Mouse (Mus musculus): ENCODE data around the gene Id3. TPM values are rescaled to one million over a fixed set of nuclear protein-coding genes. Genes with fewer than 3 reads are reported as not detected.

Gene Id3
- polyA plus RNA-seq, 1 experiment from 2014 or later, result 218 TPM

DNA sequence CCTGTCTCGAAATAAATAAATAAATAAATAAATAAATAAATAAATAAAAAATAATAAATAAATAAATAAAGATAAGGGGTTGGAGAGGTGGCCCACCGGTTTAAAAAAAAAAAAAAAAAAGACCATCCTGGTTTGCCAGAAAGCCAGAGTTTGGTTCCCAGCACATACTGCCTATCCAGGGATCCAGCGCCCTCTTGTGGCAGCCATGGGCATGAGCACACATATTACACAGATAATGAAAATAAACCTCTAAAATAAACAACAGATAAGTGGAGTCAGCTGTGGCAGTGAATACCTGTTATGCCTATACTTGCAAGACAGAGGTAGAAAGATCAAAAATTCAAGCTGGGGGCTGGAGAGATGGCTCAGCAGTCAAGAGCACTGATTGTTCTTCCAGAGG is 6.4 kb downstream of the Id3 start:
- Histone ChIP-seq H3K4me3 (ENCODE audit: low read length) (no peak overlapping the region), H3K27ac (ENCODE audit: low read length) (no peak overlapping the region), H3K27me3 (ENCODE audit: control insufficient read depth, insufficient read depth, low read length) (no peaks in the 10 kb centered on the region), H3K9ac (ENCODE audit: low read length) (no peak overlapping the region), H3K36me3 (ENCODE audit: control insufficient read depth, insufficient read depth) (no peaks in the 10 kb centered on the region), H3K9me3 (replicated peaks; ENCODE audit: control insufficient read depth, low read length) (no peaks in the 10 kb centered on the region), H3K4me2 (ENCODE audit: low read depth, low read length) (no peak overlapping the region), H3K4me1 (ENCODE audit: control insufficient read depth, insufficient read depth, low read length) (peaks cover 13% of the 10 kb centered on the region)
- no peak for ATAC-seq (replicated peaks; ENCODE audit: extremely low read depth, insufficient read depth, low FRiP score)
- 38% methylated on average over 3 of the region's 3 CpGs for WGBS

- WGBS, result 64% methylated on average over 4 of the region's 4 CpGs
- no peak for ATAC-seq (replicated peaks; ENCODE audit: extremely low read depth, insufficient read depth, low FRiP score)
Measured at GRCm38 (mm10) chr4:136150596-136150995, 7.3 kb downstream of the Id3 start.

DNA sequence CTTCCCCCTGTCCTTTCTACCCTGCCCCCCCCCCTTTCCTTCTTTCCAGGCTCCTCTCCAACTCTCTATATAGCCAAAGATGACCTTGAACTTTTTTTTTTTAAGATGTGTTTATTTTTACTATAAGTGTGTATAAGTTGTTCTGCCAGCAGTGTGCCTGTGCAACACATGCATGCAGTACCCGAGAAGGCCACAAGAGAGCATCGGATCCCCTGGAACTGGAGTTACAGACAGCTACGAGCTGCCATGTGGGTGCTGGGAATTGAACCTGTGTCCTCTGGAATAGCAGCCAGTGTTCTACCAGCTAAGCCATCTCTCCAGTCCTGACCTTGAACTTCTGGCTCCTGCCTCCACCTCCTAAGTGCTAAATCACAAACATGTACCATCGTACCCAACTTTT is 9.5 kb downstream of the Id3 start:
- no peaks in the 10 kb centered on the region for H3K36me3 ChIP-seq (ENCODE audit: control insufficient read depth, insufficient read depth)
- ATAC-seq (replicated peaks; ENCODE audit: extremely low read depth, insufficient read depth, low FRiP score), result no peak
- peaks cover 7% of the 10 kb centered on the region; the same call in 1 of the 2 replicates for H3K4me1 ChIP-seq (ENCODE audit: control insufficient read depth, insufficient read depth, low read length)
- H3K9me3 ChIP-seq (replicated peaks; ENCODE audit: control insufficient read depth, low read length), result no peaks in the 10 kb centered on the region
- WGBS, result 85% methylated on average over 4 of the region's 4 CpGs
- H3K27me3 ChIP-seq (ENCODE audit: control insufficient read depth, insufficient read depth, low read length), result no peaks in the 10 kb centered on the region
- H3K4me2 ChIP-seq (ENCODE audit: low read depth, low read length), result no peak overlapping the region
- H3K9ac ChIP-seq (ENCODE audit: low read length), result no peak overlapping the region
- H3K4me3 ChIP-seq (ENCODE audit: low read length), result no peak overlapping the region
- no peak overlapping the region for H3K27ac ChIP-seq (ENCODE audit: low read length)

More at GRCm38 (mm10) chr4:136150596-136150995, 7.3 kb downstream of the Id3 start:
- Histone ChIP-seq H3K27ac (ENCODE audit: low read length) (no peak overlapping the region), H3K27me3 (ENCODE audit: control insufficient read depth, insufficient read depth, low read length) (no peaks in the 10 kb centered on the region), H3K4me2 (ENCODE audit: low read depth, low read length) (no peak overlapping the region), H3K36me3 (ENCODE audit: control insufficient read depth, insufficient read depth) (no peaks in the 10 kb centered on the region), H3K4me3 (ENCODE audit: low read length) (no peak overlapping the region), H3K4me1 (ENCODE audit: control insufficient read depth, insufficient read depth, low read length) (peaks cover 13% of the 10 kb centered on the region), H3K9me3 (replicated peaks; ENCODE audit: control insufficient read depth, low read length) (no peaks in the 10 kb centered on the region), H3K9ac (ENCODE audit: low read length) (no peak overlapping the region)

DNA sequence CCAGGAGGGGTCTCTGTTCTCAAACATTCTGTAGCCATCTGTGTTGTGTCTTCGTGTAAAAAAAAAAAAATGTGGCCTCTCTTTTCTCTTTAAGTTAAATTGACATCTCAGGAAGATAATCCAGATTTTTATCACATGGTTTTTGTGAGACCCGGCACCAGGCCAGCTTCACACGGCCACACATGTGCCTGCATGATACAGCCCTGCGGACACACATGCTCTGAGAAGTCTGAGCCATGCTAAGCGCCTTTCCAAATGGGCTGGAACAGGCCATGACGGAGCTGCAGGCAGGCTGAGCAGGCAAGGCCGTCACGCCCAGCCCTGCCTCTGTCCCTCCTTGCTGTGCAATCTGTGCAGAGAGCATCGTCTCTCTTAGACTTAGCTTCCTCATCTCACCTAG is 11.2 kb downstream of the Id3 start:
- no peak overlapping the region for H3K4me2 ChIP-seq (ENCODE audit: low read depth, low read length)
- no peaks in the 10 kb centered on the region for H3K27me3 ChIP-seq (ENCODE audit: control insufficient read depth, insufficient read depth, low read length)
- ATAC-seq (replicated peaks; ENCODE audit: extremely low read depth, insufficient read depth, low FRiP score), result no peak
- no peak overlapping the region for H3K4me3 ChIP-seq (ENCODE audit: low read length)
- H3K9ac ChIP-seq (ENCODE audit: low read length), result no peak overlapping the region
- H3K9me3 ChIP-seq (replicated peaks; ENCODE audit: control insufficient read depth, low read length), result no peaks in the 10 kb centered on the region
- no peak overlapping the region for H3K27ac ChIP-seq (ENCODE audit: low read length)
- H3K4me1 ChIP-seq (ENCODE audit: control insufficient read depth, insufficient read depth, low read length), result no peaks in the 10 kb centered on the region
- 57% methylated on average over 9 of the region's 9 CpGs for WGBS
- no peaks in the 10 kb centered on the region for H3K36me3 ChIP-seq (ENCODE audit: control insufficient read depth, insufficient read depth)

DNA sequence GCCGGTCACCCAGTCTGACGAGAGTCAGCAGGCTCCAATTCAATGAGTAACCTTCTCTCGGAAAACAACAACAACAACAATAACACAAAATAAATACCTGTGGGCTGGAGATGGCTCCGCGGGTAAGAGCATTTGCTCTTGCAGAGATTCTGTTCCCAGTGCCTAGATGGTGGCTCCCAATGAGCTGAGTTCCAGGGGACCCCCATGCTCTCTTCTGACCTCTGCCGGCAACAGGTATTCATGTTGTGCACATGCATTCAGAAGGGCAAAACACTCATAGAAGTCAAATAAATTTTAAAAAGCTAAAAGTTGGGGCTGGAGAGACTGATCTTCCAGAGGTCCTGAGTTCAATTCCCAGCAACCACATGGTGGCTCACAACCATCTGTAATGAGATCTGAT is 15.2 kb downstream of the Id3 start:
- no peaks in the 10 kb centered on the region for H3K36me3 ChIP-seq (ENCODE audit: control insufficient read depth, insufficient read depth)
- H3K27ac ChIP-seq (ENCODE audit: low read length), result no peak overlapping the region
- H3K4me2 ChIP-seq (ENCODE audit: low read depth, low read length), result no peak overlapping the region
- H3K27me3 ChIP-seq (ENCODE audit: control insufficient read depth, insufficient read depth, low read length), result no peaks in the 10 kb centered on the region
- peaks cover 3% of the 10 kb centered on the region; the same call in 1 of the 2 replicates for H3K4me1 ChIP-seq (ENCODE audit: control insufficient read depth, insufficient read depth, low read length)
- no peak for ATAC-seq (replicated peaks; ENCODE audit: extremely low read depth, insufficient read depth, low FRiP score)
- H3K4me3 ChIP-seq (ENCODE audit: low read length), result no peak overlapping the region
- no peaks in the 10 kb centered on the region for H3K9me3 ChIP-seq (replicated peaks; ENCODE audit: control insufficient read depth, low read length)
- no peak overlapping the region for H3K9ac ChIP-seq (ENCODE audit: low read length)
- WGBS, result 81% methylated on average over 6 of the region's 6 CpGs

GRCm38 (mm10) chr4:136159802-136160397 is 16.6 kb downstream of the Id3 start:
- H3K27ac ChIP-seq (ENCODE audit: low read length), result no peak overlapping the region
- ATAC-seq (replicated peaks; ENCODE audit: extremely low read depth, insufficient read depth, low FRiP score), result peak; percentile 6; the same call in 1 of the 2 replicates
- 15% methylated on average over 5 of the region's 5 CpGs for WGBS
- no peaks in the 10 kb centered on the region for H3K36me3 ChIP-seq (ENCODE audit: control insufficient read depth, insufficient read depth)
- no peaks in the 10 kb centered on the region for H3K27me3 ChIP-seq (ENCODE audit: control insufficient read depth, insufficient read depth, low read length)
- H3K4me1 ChIP-seq (ENCODE audit: control insufficient read depth, insufficient read depth, low read length), result peaks cover 3% of the 10 kb centered on the region; the same call in 1 of the 2 replicates
- H3K9ac ChIP-seq (ENCODE audit: low read length), result no peak overlapping the region
- no peaks in the 10 kb centered on the region for H3K9me3 ChIP-seq (replicated peaks; ENCODE audit: control insufficient read depth, low read length)
- H3K4me2 ChIP-seq (ENCODE audit: low read depth, low read length), result no peak overlapping the region
- H3K4me3 ChIP-seq (ENCODE audit: low read length), result no peak overlapping the region

DNA sequence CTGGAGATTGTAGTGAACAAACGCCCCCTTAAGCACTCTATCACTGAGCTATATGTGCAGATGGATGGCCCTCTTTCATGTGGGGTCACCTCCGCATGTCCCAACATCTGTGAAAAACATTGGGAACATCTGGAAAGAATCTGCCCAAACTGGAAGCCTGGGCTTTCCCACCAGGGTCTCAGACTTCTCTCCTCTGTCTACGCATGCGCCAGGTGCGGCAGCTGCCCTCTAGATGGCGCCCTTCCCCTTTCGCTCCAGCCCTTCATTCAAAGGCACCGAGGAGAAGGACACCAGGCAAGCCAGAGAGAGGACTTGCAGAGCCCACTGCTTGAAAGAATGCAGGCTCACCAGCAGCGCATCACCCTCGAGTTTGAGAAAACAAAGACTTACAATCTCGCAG is 20.2 kb downstream of the Id3 start:
- Histone ChIP-seq H3K4me2 (ENCODE audit: low read depth, low read length) (no peak overlapping the region), H3K27me3 (ENCODE audit: control insufficient read depth, insufficient read depth, low read length) (no peaks in the 10 kb centered on the region), H3K9ac (ENCODE audit: low read length) (no peak overlapping the region), H3K27ac (ENCODE audit: low read length) (no peak overlapping the region), H3K4me1 (ENCODE audit: control insufficient read depth, insufficient read depth, low read length) (peaks cover 3% of the 10 kb centered on the region; the same call in 1 of the 2 replicates), H3K4me3 (ENCODE audit: low read length) (no peak overlapping the region), H3K36me3 (ENCODE audit: control insufficient read depth, insufficient read depth) (no peaks in the 10 kb centered on the region), H3K9me3 (replicated peaks; ENCODE audit: control insufficient read depth, low read length) (no peaks in the 10 kb centered on the region)
- WGBS, result 2% methylated on average over 11 of the region's 11 CpGs
- ATAC-seq (replicated peaks; ENCODE audit: extremely low read depth, insufficient read depth, low FRiP score), result 0 out of 2 replicates have a peak, but pooled peaks have one; percentile 50

DNA sequence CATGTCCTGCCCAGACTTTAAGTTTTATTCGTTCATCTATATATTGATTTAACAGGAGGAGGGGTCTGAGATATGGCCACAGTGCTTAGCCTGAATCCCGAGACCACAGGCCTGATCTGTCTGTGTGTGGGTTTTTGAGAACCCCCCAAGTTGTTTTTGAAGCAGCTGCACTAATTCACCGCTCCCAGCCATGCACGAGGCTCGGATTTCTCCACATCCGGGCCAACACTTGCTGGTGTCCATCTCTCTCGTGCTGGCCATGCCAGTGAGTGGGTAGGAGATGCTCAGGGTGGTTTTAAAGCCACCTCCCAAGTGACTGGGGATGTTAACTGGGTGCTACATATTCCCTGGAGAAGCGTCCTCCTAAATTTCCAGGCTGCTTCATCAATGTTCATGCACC is 21.7 kb downstream of the Id3 start:
- Histone ChIP-seq H3K36me3 (ENCODE audit: control insufficient read depth, insufficient read depth) (no peaks in the 10 kb centered on the region), H3K9ac (ENCODE audit: low read length) (no peak overlapping the region), H3K4me1 (ENCODE audit: control insufficient read depth, insufficient read depth, low read length) (peaks cover under 1% of the 10 kb centered on the region; the same call in 1 of the 2 replicates), H3K4me3 (ENCODE audit: low read length) (no peak overlapping the region), H3K9me3 (replicated peaks; ENCODE audit: control insufficient read depth, low read length) (no peaks in the 10 kb centered on the region), H3K4me2 (ENCODE audit: low read depth, low read length) (no peak overlapping the region), H3K27me3 (ENCODE audit: control insufficient read depth, insufficient read depth, low read length) (no peaks in the 10 kb centered on the region), H3K27ac (ENCODE audit: low read length) (no peak overlapping the region)
- 79% methylated on average over 8 of the region's 8 CpGs for WGBS
- no peak for ATAC-seq (replicated peaks; ENCODE audit: extremely low read depth, insufficient read depth, low FRiP score)

DNA sequence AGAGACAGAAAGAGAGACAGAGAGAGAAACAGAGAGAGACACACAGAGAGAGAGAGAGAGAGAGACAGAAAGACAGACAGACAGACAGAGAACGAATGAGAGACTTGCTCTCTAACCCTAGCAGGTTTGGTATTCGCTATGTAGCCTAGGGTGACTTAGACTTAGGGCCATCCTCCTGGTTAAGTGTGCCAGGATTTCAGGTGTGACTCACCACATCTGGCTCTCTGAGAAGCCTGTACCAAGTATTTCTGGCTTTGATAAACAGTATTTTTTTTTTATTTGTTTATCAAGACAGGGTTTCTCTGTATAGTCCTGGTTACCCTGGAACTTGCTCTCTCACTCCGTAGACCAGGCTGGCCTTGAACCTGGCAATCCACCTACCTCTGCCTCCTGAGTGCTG is 24.4 kb downstream of the Id3 start:
- Histone ChIP-seq H3K27ac (ENCODE audit: low read length) (no peak overlapping the region), H3K4me2 (ENCODE audit: low read depth, low read length) (no peak overlapping the region), H3K36me3 (ENCODE audit: control insufficient read depth, insufficient read depth) (no peaks in the 10 kb centered on the region), H3K4me3 (ENCODE audit: low read length) (no peak overlapping the region), H3K9ac (ENCODE audit: low read length) (no peak overlapping the region), H3K27me3 (ENCODE audit: control insufficient read depth, insufficient read depth, low read length) (no peaks in the 10 kb centered on the region), H3K9me3 (replicated peaks; ENCODE audit: control insufficient read depth, low read length) (no peaks in the 10 kb centered on the region), H3K4me1 (ENCODE audit: control insufficient read depth, insufficient read depth, low read length) (no peaks in the 10 kb centered on the region)
- 72% methylated on average over 3 of the region's 3 CpGs for WGBS
- no peak for ATAC-seq (replicated peaks; ENCODE audit: extremely low read depth, insufficient read depth, low FRiP score)
